ENCODE assay signal across 9 mouse cellular contexts in the genomic region with DNA sequence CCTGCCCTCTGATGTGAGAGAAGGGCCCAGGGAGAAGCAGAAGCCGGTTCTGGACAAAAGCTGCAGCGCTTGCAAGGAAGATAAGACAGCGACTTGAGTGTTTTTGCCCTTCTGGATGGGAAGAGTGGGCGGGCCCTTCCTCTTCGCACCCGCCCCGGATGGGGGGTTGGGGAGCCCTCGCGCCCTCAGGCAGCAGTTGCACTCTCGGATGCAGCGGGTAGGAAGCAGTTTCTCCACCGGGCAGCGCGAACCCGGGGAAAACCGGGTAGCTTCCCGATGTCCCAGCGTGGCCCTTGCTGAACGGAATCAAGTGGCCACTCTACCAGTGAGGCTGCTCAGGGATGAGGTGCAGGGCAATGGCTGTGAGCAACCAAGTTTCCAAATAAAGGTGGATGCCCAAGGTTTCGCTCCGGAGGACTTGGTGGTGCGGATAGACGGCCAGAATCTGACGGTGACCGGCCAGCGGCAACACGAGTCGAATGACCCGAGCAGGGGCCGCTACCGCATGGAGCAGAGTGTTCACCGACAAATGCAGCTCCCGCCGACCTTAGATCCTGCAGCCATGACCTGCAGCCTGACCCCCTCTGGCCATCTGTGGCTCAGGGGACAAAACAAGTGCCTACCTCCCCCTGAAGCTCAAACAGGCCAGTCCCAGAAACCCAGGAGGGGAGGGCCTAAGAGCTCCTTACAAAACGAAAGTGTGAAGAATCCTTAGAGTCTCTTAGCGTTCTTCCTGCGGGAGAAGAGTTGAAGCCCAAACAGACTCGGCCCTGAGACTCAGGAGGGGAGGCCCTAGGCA. TPM values are rescaled to one million over a fixed set of nuclear protein-coding genes. Genes with fewer than 3 reads are reported as not detected.
A peak's percentile ranks its signal among the peaks of the same experiment; 100 is the strongest.
DNase-seq lines count a peak whose midpoint lies in the region; ATAC-seq lines count a peak whose summit lies in the region.
"Had no signal": no experiment of that assay in that cellular context is flagged by ENCODE, and none has a peak within 500 bp of the region (broad histone marks: within the 10 kb centered on the region; RNA-seq: fewer than 3 reads in every experiment).

Hspb9 (plus strand) TSS at position 116 of the 799 bp plus-strand sequence.

- peaks cover 43% of the 10 kb centered on the region for H3K36me3 ChIP-seq in forebrain, embryonic 15.5 days
- peaks cover 53% of the 10 kb centered on the region for H3K36me3 ChIP-seq in hindbrain, embryonic 12.5 days
- peaks cover 60% of the 10 kb centered on the region for H3K36me3 ChIP-seq in limb, embryonic 13.5 days
- H3K36me3 ChIP-seq in midbrain, embryonic 11.5 days (ENCODE audit: control insufficient read depth, insufficient read depth, low read length), result peaks cover 13% of the 10 kb centered on the region

- no peak for ATAC-seq in forebrain, embryonic 15.5 days (replicated peaks)
- no peak for ATAC-seq in hindbrain, embryonic 12.5 days (ENCODE audit: low FRiP score)
- ATAC-seq in limb, embryonic 13.5 days (ENCODE audit: low FRiP score, low read depth), result 0 out of 2 replicates have a peak, but pooled peaks have one; percentile 4
- ATAC-seq in midbrain, embryonic 11.5 days (ENCODE audit: low FRiP score), result no peak

- H3K9ac ChIP-seq in forebrain, embryonic 15.5 days (replicated peaks), result peak within 1 kb of the TSS; percentile 10; the same call in 1 of the 2 replicates
- H3K9ac ChIP-seq in hindbrain, embryonic 12.5 days, result peak within 1 kb of the TSS; percentile 47
- peak within 1 kb of the TSS; percentile 67 for H3K9ac ChIP-seq in limb, embryonic 13.5 days
- H3K9ac ChIP-seq in midbrain, embryonic 11.5 days (ENCODE audit: low read length), result peak within 1 kb of the TSS; percentile 32; the same call in 1 of the 2 replicates

- no peak within 1 kb of the TSS for H3K4me3 ChIP-seq in forebrain, embryonic 15.5 days
- H3K4me3 ChIP-seq in hindbrain, embryonic 12.5 days, result peak within 1 kb of the TSS; percentile 12
- H3K4me3 ChIP-seq in limb, embryonic 13.5 days, result peak within 1 kb of the TSS; percentile 33
- H3K4me3 ChIP-seq in midbrain, embryonic 11.5 days (ENCODE audit: low read depth, low read length), result no peak within 1 kb of the TSS

- DNase-seq in MEL-GATA-1-ER (ENCODE audit: extremely low read depth, low read depth), result peak; percentile 86
- DNase-seq in adrenal gland, postnatal 36 days, result peak; percentile 84 to 92
- DNase-seq in midbrain, embryonic 11.5 days (ENCODE audit: low spot score, missing footprints), result peak; percentile 92
- DNase-seq in spleen, adult 18-20 months, result peak; percentile 71 to 82
- no peak for DNase-seq in adipocyte (ENCODE audit: low spot score)

- H3K27me3 ChIP-seq in forebrain, embryonic 15.5 days, result no peaks in the 10 kb centered on the region
- H3K27me3 ChIP-seq in hindbrain, embryonic 12.5 days, result peaks cover 5% of the 10 kb centered on the region; the same call in 1 of the 2 replicates
- no peaks in the 10 kb centered on the region for H3K27me3 ChIP-seq in limb, embryonic 13.5 days
- no peaks in the 10 kb centered on the region for H3K27me3 ChIP-seq in midbrain, embryonic 11.5 days (ENCODE audit: control insufficient read depth, insufficient read depth, low read length)

- H3K9me3 ChIP-seq in forebrain, embryonic 15.5 days, result no peaks in the 10 kb centered on the region
- H3K9me3 ChIP-seq in hindbrain, embryonic 12.5 days (replicated peaks), result no peaks in the 10 kb centered on the region
- no peaks in the 10 kb centered on the region for H3K9me3 ChIP-seq in limb, embryonic 13.5 days
- H3K9me3 ChIP-seq in midbrain, embryonic 11.5 days (ENCODE audit: control insufficient read depth, low read length), result no peaks in the 10 kb centered on the region

- no peak within 1 kb of the TSS for H3K27ac ChIP-seq in forebrain, embryonic 15.5 days (replicated peaks)
- H3K27ac ChIP-seq in hindbrain, embryonic 12.5 days, result peak within 1 kb of the TSS; percentile 44; the same call in 1 of the 2 replicates
- peak within 1 kb of the TSS; percentile 33; the same call in 1 of the 2 replicates for H3K27ac ChIP-seq in limb, embryonic 13.5 days
- H3K27ac ChIP-seq in midbrain, embryonic 11.5 days (ENCODE audit: low read depth, low read length), result peak within 1 kb of the TSS; percentile 7; the same call in 1 of the 2 replicates

- H3K4me2 ChIP-seq in forebrain, embryonic 15.5 days (replicated peaks), result 0 out of 2 replicates have a peak within 1 kb of the TSS, but pooled peaks have one; percentile 12
- H3K4me2 ChIP-seq in hindbrain, embryonic 12.5 days (replicated peaks), result peak within 1 kb of the TSS; percentile 70
- H3K4me2 ChIP-seq in limb, embryonic 13.5 days (replicated peaks), result peak within 1 kb of the TSS; percentile 66
- peak within 1 kb of the TSS; percentile 33 for H3K4me2 ChIP-seq in midbrain, embryonic 11.5 days

- WGBS in forebrain, embryonic 15.5 days, result 7% methylated on average over 38 of the region's 38 CpGs
- WGBS in hindbrain, embryonic 12.5 days, result 6% methylated on average over 38 of the region's 38 CpGs
- 5% methylated on average over 38 of the region's 38 CpGs for WGBS in limb, embryonic 13.5 days
- WGBS in midbrain, embryonic 11.5 days, result 3% methylated on average over 38 of the region's 38 CpGs

- peaks cover 25% of the 10 kb centered on the region for H3K4me1 ChIP-seq in forebrain, embryonic 15.5 days
- H3K4me1 ChIP-seq in hindbrain, embryonic 12.5 days, result peaks cover 30% of the 10 kb centered on the region
- H3K4me1 ChIP-seq in limb, embryonic 13.5 days, result peaks cover 30% of the 10 kb centered on the region
- H3K4me1 ChIP-seq in midbrain, embryonic 11.5 days (ENCODE audit: control insufficient read depth, insufficient read depth, low read length), result peaks cover 17% of the 10 kb centered on the region

RNA-seq across cellular contexts. Expression of gene Hspb9, which starts in this region (rescaled TPM):
- total RNA-seq in adrenal gland, postnatal 36 days (2021), result not detected
- polyA plus RNA-seq in forebrain, embryonic 15.5 days (2015; fragmentation: Nextera tagmentation; extraction: Ambion mirVana), result 0.24 and 0.41 TPM in 2 replicates
- polyA plus RNA-seq in hindbrain, embryonic 12.5 days (2016; fragmentation: Nextera tagmentation; extraction: Ambion mirVana), result 0.35 and 0.38 TPM in 2 replicates
- 0.46 TPM in 1 of 2 replicates, not detected in the other for polyA plus RNA-seq in limb, embryonic 13.5 days (2015; fragmentation: Nextera tagmentation; extraction: Ambion mirVana)
- 0.47 and 0.52 TPM in 2 replicates for polyA plus RNA-seq in midbrain, embryonic 11.5 days (2014; fragmentation: Nextera tagmentation; extraction: Ambion mirVana)
- total RNA-seq: layer of hippocampus, postnatal 10 days had no signal

Comparison
In these comparisons a context has a peak if more than half of its experiments do, and no peak if none do; other contexts are left out.
1. Peak in DNase-seq in adrenal gland, postnatal 36 days; RNA of the gene not detected or under 1 TPM.
2. Peak in ATAC-seq, H3K4me3 ChIP-seq, H3K27ac ChIP-seq, H3K9ac ChIP-seq and H3K4me2 ChIP-seq in limb, embryonic 13.5 days; RNA of the gene not detected or under 1 TPM.
3. Peak in DNase-seq, H3K27ac ChIP-seq, H3K9ac ChIP-seq and H3K4me2 ChIP-seq in midbrain, embryonic 11.5 days; RNA of the gene not detected or under 1 TPM.
4. H3K4me2 ChIP-seq: peak in every context shown above with its lines; median percentile 70 in hindbrain, embryonic 12.5 days; 66 in limb, embryonic 13.5 days; 33 in midbrain, embryonic 11.5 days; 12 in forebrain, embryonic 15.5 days.
5. H3K9ac ChIP-seq: peak in every context shown above with its lines; median percentile 67 in limb, embryonic 13.5 days; 47 in hindbrain, embryonic 12.5 days; 32 in midbrain, embryonic 11.5 days; 10 in forebrain, embryonic 15.5 days.